8 mouse cellular contexts compared by ENCODE assay signal in the genomic region with DNA sequence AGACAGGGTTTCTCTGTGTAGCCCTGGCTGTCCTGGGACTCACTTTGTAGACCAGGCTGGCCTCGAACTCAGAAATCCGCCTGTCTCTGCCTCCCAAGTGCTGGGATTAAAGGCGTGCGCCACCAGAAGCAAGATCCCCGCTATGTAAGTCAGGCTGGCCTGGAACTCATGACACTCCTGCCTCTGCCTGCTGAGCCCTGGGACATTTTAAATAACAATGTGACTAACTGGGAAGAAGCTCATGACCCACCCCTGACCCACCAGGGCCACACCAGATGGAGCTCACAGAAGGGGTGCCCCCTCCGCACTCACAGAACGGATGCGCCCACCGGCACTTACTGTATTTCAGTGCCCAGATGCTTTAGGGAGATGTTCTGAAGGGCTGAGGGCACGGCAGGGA. TPM values are rescaled to one million over a fixed set of nuclear protein-coding genes. Genes with fewer than 3 reads are reported as not detected.
DNase-seq lines count a peak whose midpoint lies in the region; ATAC-seq and TF ChIP-seq lines count a peak whose summit lies in the region.
"Not testable (repeated sequence)": the region's sequence is repeated elsewhere in the genome, so short reads cannot be mapped to it uniquely, and the experiment has no call there.
"Had no signal": no experiment of that assay in that cellular context is flagged by ENCODE, and none has a peak within 500 bp of the region (broad histone marks: within the 10 kb centered on the region; RNA-seq: fewer than 3 reads in every experiment).

No protein-coding gene starts in this region.

- H3K9ac ChIP-seq in ES-Bruce4 (ENCODE audit: low read depth, poor library complexity, severe bottlenecking); midbrain, embryonic 11.5 days (ENCODE audit: low read length): not testable (repeated sequence)

- peak; percentile 82 for TF ChIP-seq EP300 in ES-Bruce4 (IDR thresholded peaks at IDR 0.05; ENCODE audit: insufficient read depth, low read depth, low read length)

- DNase-seq in ES-CJ7 (ENCODE audit: low read depth, low spot score) (peak; percentile 72), R1 (ENCODE audit: low read depth, low spot score) (peak; percentile 68), ZHBTc4 (ENCODE audit: low read depth, low spot score) (peak; percentile 59)
- DNase-seq in midbrain, embryonic 11.5 days (ENCODE audit: low spot score, missing footprints), result peak; percentile 53
- DNase-seq in thymus, postnatal 4 days, result peak; percentile 7

- not testable (repeated sequence) for H3K4me2 ChIP-seq in midbrain, embryonic 11.5 days

- not testable (repeated sequence) for H3K36me3 ChIP-seq in E14TG2a.4 (ENCODE audit: insufficient read depth, low read length); ES-Bruce4 (ENCODE audit: control insufficient read depth, insufficient read depth, low read length, poor library complexity, severe bottlenecking); midbrain, embryonic 11.5 days (ENCODE audit: control insufficient read depth, insufficient read depth, low read length)

- not testable (repeated sequence) for TF ChIP-seq POLR2A in ES-Bruce4 (IDR thresholded peaks at IDR 0.05; ENCODE audit: insufficient read depth, low read length)

- H3K4me1 ChIP-seq in E14TG2a.4 (replicated peaks; ENCODE audit: low read depth, low read length) (peaks cover 56% of the 10 kb centered on the region), ES-Bruce4 (ENCODE audit: control insufficient read depth, insufficient read depth, low read length) (peaks cover 18% of the 10 kb centered on the region)
- not testable (repeated sequence) for H3K4me1 ChIP-seq in midbrain, embryonic 11.5 days (ENCODE audit: control insufficient read depth, insufficient read depth, low read length)

- H3K27me3 ChIP-seq in E14TG2a.4 (ENCODE audit: insufficient read depth, low read length); ES-Bruce4 (ENCODE audit: control insufficient read depth, insufficient read depth, low read length, poor library complexity, severe bottlenecking); midbrain, embryonic 11.5 days (ENCODE audit: control insufficient read depth, insufficient read depth, low read length): not testable (repeated sequence)

- H3K4me3 ChIP-seq in E14TG2a.4 (replicated peaks; ENCODE audit: low read length), result 0 out of 2 replicates have a peak overlapping the region, but pooled peaks have one; percentile 7
- not testable (repeated sequence) for H3K4me3 ChIP-seq in ES-Bruce4 (ENCODE audit: low read depth, low read length); midbrain, embryonic 11.5 days (ENCODE audit: low read depth, low read length)

- H3K9me3 ChIP-seq in E14TG2a.4 (ENCODE audit: low read length); ES-Bruce4 (replicated peaks; ENCODE audit: control insufficient read depth, insufficient read depth, low read length, poor library complexity, severe bottlenecking); midbrain, embryonic 11.5 days (ENCODE audit: control insufficient read depth, low read length): not testable (repeated sequence)

- not testable (repeated sequence) for ATAC-seq in midbrain, embryonic 11.5 days (ENCODE audit: low FRiP score)

- H3K27ac ChIP-seq in ES-Bruce4 (ENCODE audit: insufficient read depth, low read length), result peak overlapping the region; percentile 7
- H3K27ac ChIP-seq in midbrain, embryonic 11.5 days (ENCODE audit: low read depth, low read length), result not testable (repeated sequence)

- WGBS in midbrain, embryonic 11.5 days, result 91% methylated on average over 10 of the region's 10 CpGs

- TF ChIP-seq CTCF in E14TG2a.4 (conservative IDR thresholded peaks at IDR 0.05; ENCODE audit: low read length); ES-Bruce4 (IDR thresholded peaks at IDR 0.05; ENCODE audit: low read depth, low read length): not testable (repeated sequence)

RNA-seq across cellular contexts. Expression of a gene that starts 12.8 kb away (rescaled TPM):
- 7.7 TPM in 2 replicates for polyA plus RNA-seq in ES-Bruce4 (2011; ENCODE audit: insufficient read depth, insufficient read length, low read depth, missing spikeins)
- 0.43 and 0.60 TPM in 2 replicates for polyA plus RNA-seq in midbrain, embryonic 11.5 days (2014; fragmentation: Nextera tagmentation; extraction: Ambion mirVana)
- polyA plus RNA-seq: G1E had no signal

RNA-seq across cellular contexts. Expression of a gene that starts 35.2 kb away (rescaled TPM):
- polyA plus RNA-seq in ES-Bruce4 (2011; ENCODE audit: insufficient read depth, insufficient read length, low read depth, missing spikeins), result 13.1 and 14.6 TPM in 2 replicates
- polyA plus RNA-seq in midbrain, embryonic 11.5 days (2014; fragmentation: Nextera tagmentation; extraction: Ambion mirVana), result 2.2 TPM in 2 replicates

Comparison
In these comparisons a context has a peak if more than half of its experiments do, and no peak if none do; other contexts are left out.
1. DNase-seq: peak in every context shown above with its lines; median percentile 72 in ES-CJ7; 68 in R1; 59 in ZHBTc4; 53 in midbrain, embryonic 11.5 days; 7 in thymus, postnatal 4 days.